8 mouse cellular contexts compared by ENCODE assay signal in the genomic region with DNA sequence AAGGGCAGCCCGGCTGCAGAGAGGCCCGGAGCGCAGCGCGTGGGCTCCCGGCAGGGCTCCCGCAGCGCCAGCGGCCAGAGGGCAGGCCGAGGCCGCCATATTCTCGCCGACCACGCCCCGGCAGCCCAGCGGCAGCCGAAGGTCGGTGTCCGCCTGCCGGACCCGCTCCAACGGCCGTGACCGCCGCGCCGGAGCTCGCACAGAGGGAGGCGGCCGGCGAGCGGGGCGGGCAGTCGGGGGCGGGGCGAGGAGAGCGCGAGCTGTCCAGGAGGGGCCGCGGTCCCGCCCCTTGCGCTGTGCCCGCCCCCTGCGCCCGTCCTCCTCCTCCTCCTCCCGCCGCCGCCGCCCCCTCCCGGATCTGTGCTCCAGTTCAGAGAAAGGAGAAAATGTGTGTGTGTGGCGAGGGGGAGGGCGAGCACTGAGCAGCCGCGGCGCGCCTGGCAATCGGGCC. TPM values are rescaled to one million over a fixed set of nuclear protein-coding genes. Genes with fewer than 3 reads are reported as not detected.
DNase-seq lines count a peak whose midpoint lies in the region; ATAC-seq and TF ChIP-seq lines count a peak whose summit lies in the region.

No protein-coding gene starts in this region.

- peak; percentile 92 for ATAC-seq in heart, embryonic 13.5 days (ENCODE audit: extremely low read depth, insufficient number of reproducible peaks, low FRiP score, low TSS enrichment)
- peak; percentile 89 for ATAC-seq in liver, embryonic 13.5 days (ENCODE audit: low read depth)
- ATAC-seq in stomach, embryonic 15.5 days (ENCODE audit: insufficient read depth, low FRiP score, low read depth): peak; percentile 92

- under 1% methylated on average over 51 of the region's 57 CpGs for WGBS in heart, embryonic 13.5 days
- under 1% methylated on average over 29 of the region's 57 CpGs for WGBS in liver, embryonic 13.5 days (ENCODE audit: insufficient replicate concordance)
- 0% methylated on average over 27 of the region's 57 CpGs for WGBS in stomach, embryonic 15.5 days

- peak overlapping the region; percentile 65 for H3K4me3 ChIP-seq in erythroblast, embryonic 14.5 days (replicated peaks)
- peak overlapping the region; percentile 97 for H3K4me3 ChIP-seq in heart, embryonic 13.5 days
- H3K4me3 ChIP-seq in liver, embryonic 13.5 days (replicated peaks): peak overlapping the region; percentile 69
- peak overlapping the region; percentile 72 for H3K4me3 ChIP-seq in stomach, embryonic 15.5 days (replicated peaks)

- peak overlapping the region; percentile 98 for H3K27ac ChIP-seq in heart, embryonic 13.5 days (replicated peaks)
- peak overlapping the region; percentile 78 for H3K27ac ChIP-seq in liver, embryonic 13.5 days
- peak overlapping the region; percentile 97 for H3K27ac ChIP-seq in stomach, embryonic 15.5 days

- TF ChIP-seq CTCF in brain, embryonic 14.5 days (IDR thresholded peaks at IDR 0.05; ENCODE audit: borderline replicate concordance, extremely low read depth, insufficient read depth, insufficient read length): no peak

- H3K36me3 ChIP-seq in erythroblast, embryonic 14.5 days (ENCODE audit: control insufficient read depth): no peaks in the 10 kb centered on the region
- H3K36me3 ChIP-seq in heart, embryonic 13.5 days: no peaks in the 10 kb centered on the region
- H3K36me3 ChIP-seq in liver, embryonic 13.5 days: no peaks in the 10 kb centered on the region
- no peaks in the 10 kb centered on the region for H3K36me3 ChIP-seq in stomach, embryonic 15.5 days

- peak overlapping the region; percentile 81 for H3K4me2 ChIP-seq in heart, embryonic 13.5 days
- H3K4me2 ChIP-seq in liver, embryonic 13.5 days: peak overlapping the region; percentile 78
- H3K4me2 ChIP-seq in stomach, embryonic 15.5 days: peak overlapping the region; percentile 67

- DNase-seq in B cell, adult 2 months: peak; percentile 80 to 81
- DNase-seq in brain, embryonic 14.5 days (ENCODE audit: low read depth): peak; percentile 98
- peak; percentile 99 for DNase-seq in kidney, postnatal 10 days
- peak; percentile 57 for DNase-seq in liver, embryonic 13.5 days
- peak; percentile 94 for DNase-seq in neural tube, embryonic 10.5 days (ENCODE audit: extremely low spot score, low spot score)

- no peaks in the 10 kb centered on the region for H3K9me3 ChIP-seq in erythroblast, embryonic 14.5 days (ENCODE audit: control insufficient read depth, low read length)
- no peaks in the 10 kb centered on the region for H3K9me3 ChIP-seq in heart, embryonic 13.5 days
- H3K9me3 ChIP-seq in liver, embryonic 13.5 days (replicated peaks): no peaks in the 10 kb centered on the region
- no peaks in the 10 kb centered on the region for H3K9me3 ChIP-seq in stomach, embryonic 15.5 days

- peak; percentile 33; the same call in 1 of the 2 replicates for TF ChIP-seq POLR2A in brain, embryonic 14.5 days (IDR thresholded peaks at IDR 0.05; ENCODE audit: borderline replicate concordance, extremely low read depth, insufficient read depth, insufficient read length, poor library complexity, severe bottlenecking)

- peaks cover 12% of the 10 kb centered on the region for H3K4me1 ChIP-seq in erythroblast, embryonic 14.5 days (ENCODE audit: control insufficient read depth)
- peaks cover 45% of the 10 kb centered on the region for H3K4me1 ChIP-seq in heart, embryonic 13.5 days
- peaks cover 39% of the 10 kb centered on the region for H3K4me1 ChIP-seq in liver, embryonic 13.5 days (replicated peaks)
- H3K4me1 ChIP-seq in stomach, embryonic 15.5 days: peaks cover 9% of the 10 kb centered on the region

- H3K27me3 ChIP-seq in erythroblast, embryonic 14.5 days (ENCODE audit: control insufficient read depth): peaks cover 74% of the 10 kb centered on the region
- H3K27me3 ChIP-seq in heart, embryonic 13.5 days (replicated peaks): no peaks in the 10 kb centered on the region
- H3K27me3 ChIP-seq in liver, embryonic 13.5 days: peaks cover 76% of the 10 kb centered on the region
- no peaks in the 10 kb centered on the region for H3K27me3 ChIP-seq in stomach, embryonic 15.5 days (replicated peaks)

- peak overlapping the region; percentile 99 for H3K9ac ChIP-seq in heart, embryonic 13.5 days
- H3K9ac ChIP-seq in liver, embryonic 13.5 days: peak overlapping the region; percentile 78
- H3K9ac ChIP-seq in stomach, embryonic 15.5 days: peak overlapping the region; percentile 80

RNA-seq across cellular contexts. Expression of a gene that starts 0.3 kb away (rescaled TPM):
- 48.9 and 83.4 TPM in 2 replicates for polyA plus RNA-seq in brain, embryonic 14.5 days (2012; rRNA removed)
- 0.01 TPM in 1 of 2 replicates, not detected in the other for polyA plus RNA-seq in erythroblast, embryonic 14.5 days (2012)
- 16.9 and 18.3 TPM in 2 replicates for polyA plus RNA-seq in heart, embryonic 13.5 days (2015; fragmentation: Nextera tagmentation; extraction: Ambion mirVana)
- 4.0 and 4.2 TPM in 2 replicates for polyA plus RNA-seq in liver, embryonic 13.5 days (2015; fragmentation: Nextera tagmentation; extraction: Ambion mirVana)
- 35.6 and 36.2 TPM in 2 replicates for polyA plus RNA-seq in stomach, embryonic 15.5 days (2015; fragmentation: Nextera tagmentation; extraction: Ambion mirVana)

Comparison
In these comparisons a context has a peak if more than half of its experiments do, and no peak if none do; other contexts are left out.
1. Peak in every context shown above with its lines: DNase-seq, ATAC-seq, H3K4me3 ChIP-seq and H3K27ac ChIP-seq.